Mouse (Mus musculus): ENCODE data around the gene Fam171a2.

Fam171a2 gene

GRCm38 (mm10) chr11:102434816-102435705 is 12.4 kb downstream of the Fam171a2 start:
- no peak for DNase-seq (ENCODE audit: low spot score)

GRCm38 (mm10) chr11:102434406-102434805 is 13.1 kb downstream of the Fam171a2 start:
- DNase-seq (ENCODE audit: low spot score) = peak; percentile 78

- no peak for DNase-seq (ENCODE audit: low spot score)
Observed at GRCm38 (mm10) chr11:102433866-102434265, 13.6 kb downstream of the Fam171a2 start.

- DNase-seq (ENCODE audit: low spot score) = peak; percentile 46
Observed at GRCm38 (mm10) chr11:102432896-102433295, 14.6 kb downstream of the Fam171a2 start.

GRCm38 (mm10) chr11:102432115-102432843 is 15.2 kb downstream of the Fam171a2 start:
- no peak for DNase-seq (ENCODE audit: low spot score)

GRCm38 (mm10) chr11:102431728-102432114 is 15.8 kb downstream of the Fam171a2 start:
- no peak for DNase-seq (ENCODE audit: low spot score)

- peak; percentile 71 for DNase-seq (ENCODE audit: low spot score)
Observed at GRCm38 (mm10) chr11:102431018-102431645, 16.4 kb downstream of the Fam171a2 start.

- peak; percentile 85 for DNase-seq (ENCODE audit: low spot score)
Observed at GRCm38 (mm10) chr11:102430121-102431017, 17.1 kb downstream of the Fam171a2 start, which contains the start of gene Grn. Gene Grn (plus strand): TSS chr11:102430315.

GRCm38 (mm10) chr11:102429551-102429950 is 17.9 kb downstream of the Fam171a2 start:
- DNase-seq (ENCODE audit: low spot score) = no peak

- DNase-seq (ENCODE audit: low spot score) = no peak
Observed at GRCm38 (mm10) chr11:102428981-102429540, 18.4 kb downstream of the Fam171a2 start.

GRCm38 (mm10) chr11:102425555-102426316 is 21.7 kb downstream of the Fam171a2 start:
- DNase-seq (ENCODE audit: low spot score) = no peak

- DNase-seq (ENCODE audit: low spot score) = no peak
Observed at GRCm38 (mm10) chr11:102424666-102425065, 22.8 kb downstream of the Fam171a2 start.

GRCm38 (mm10) chr11:102421559-102421958 is 25.9 kb downstream of the Fam171a2 start:
- DNase-seq (ENCODE audit: low spot score) = no peak

- no peak for DNase-seq (ENCODE audit: low spot score)
Observed at GRCm38 (mm10) chr11:102418887-102419286, 28.6 kb downstream of the Fam171a2 start.

GRCm38 (mm10) chr11:102417160-102417559 is 30.3 kb downstream of the Fam171a2 start:
- DNase-seq (ENCODE audit: low spot score) = no peak

GRCm38 (mm10) chr11:102415034-102415802 is 32.3 kb downstream of the Fam171a2 start:
- DNase-seq (ENCODE audit: low spot score) = no peak

GRCm38 (mm10) chr11:102413059-102413458 is 34.4 kb downstream of the Fam171a2 start:
- no peak for DNase-seq (ENCODE audit: low spot score)

GRCm38 (mm10) chr11:102411704-102412103 is 35.8 kb downstream of the Fam171a2 start:
- DNase-seq (ENCODE audit: low spot score) = peak; percentile 87

GRCm38 (mm10) chr11:102411061-102411460 is 36.4 kb downstream of the Fam171a2 start:
- no peak for DNase-seq (ENCODE audit: low spot score)

Measured in ovary, postnatal 36 days (tissue).